Mouse (Mus musculus) forebrain, postnatal 0 days (tissue): Measurements from ENCODE around the gene C1qtnf1. TPM values are rescaled to one million over a fixed set of nuclear protein-coding genes. Genes with fewer than 3 reads are reported as not detected.

Experiments
- ATAC-seq: fragments of 200-750 bp; cut with Nextera tagmentation; 2 replicates; pipeline ENCODE4 v1.8.0; 2017; ENCODE audit warnings: mild to moderate bottlenecking, moderate library complexity
- DNase-seq: peaks from one replicate; pipeline ENCODE4 v3.0.0-alpha.2; 2015
- H3K27ac ChIP-seq: fragments of 300-500 bp; sonication (generic); 2 replicates; pipeline ENCODE4 v1.5.1; 2014; ENCODE audit warnings: low read depth, mild to moderate bottlenecking, antibody characterized with exemption, low read length, moderate library complexity, mixed read lengths
- H3K27me3 ChIP-seq: fragments of 300-500 bp; sonication (generic); 2 replicates; pipeline ENCODE4 v1.6.1; 2014; ENCODE audit warnings: mild to moderate bottlenecking, low read length, mixed read lengths; ENCODE audit not compliant: insufficient read depth
- H3K36me3 ChIP-seq: fragments of 300-500 bp; sonication (generic); 2 replicates; pipeline ENCODE4 v1.6.1; 2014; ENCODE audit warnings: mild to moderate bottlenecking, moderate library complexity; ENCODE audit not compliant: insufficient read depth
- H3K4me1 ChIP-seq: fragments of 300-500 bp; sonication (generic); 2 replicates; pipeline ENCODE4 v1.6.1; 2014; ENCODE audit warnings: antibody characterized with exemption; ENCODE audit not compliant: insufficient read depth
- H3K4me2 ChIP-seq: fragments of 300-500 bp; sonication (generic); 2 replicates; pipeline ENCODE4 v1.6.1; 2014; ENCODE audit warnings: low read depth, mild to moderate bottlenecking, moderate library complexity
- H3K4me3 ChIP-seq: fragments of 300-500 bp; sonication (generic); 2 replicates; pipeline ENCODE4 v1.5.1; 2014; ENCODE audit warnings: low read depth, low read length, mixed read lengths
- H3K9ac ChIP-seq: fragments of 300-500 bp; sonication (generic); 2 replicates; pipeline ENCODE4 v1.6.1; 2014; ENCODE audit warnings: mild to moderate bottlenecking
- H3K9me3 ChIP-seq: fragments of 300-500 bp; sonication (generic); 2 replicates; pipeline ENCODE4 v1.6.1; 2016; ENCODE audit warnings: low read length
- CTCF ChIP-seq: sonication (generic); IDR thresholded peaks from 2 replicates; pipeline ENCODE4 v1.5.1; 2016; ENCODE audit warnings: antibody characterized with exemption, control low read depth, low read depth
- WGBS: fragments of 180-500 bp; shearing (Covaris S2); extraction: QIAGEN DNeasy Blood & Tissue Kit; methylation state at CpG from one replicate; pipeline ENCODE4 v1.1.7; 2014; 5-methylcytosine and 5-hydroxymethylcytosine counted together
- polyA plus RNA-seq: library from polyadenylated mRNA; unstranded; fragments of >200 nt; fragmentation: Nextera tagmentation; extraction: Ambion mirVana; gene quantifications from 2 replicates; pipeline ENCODE4 v1.2.1, GENCODE M21; 2015
- total RNA-seq: library from RNA; depleted of rRNA; stranded (reverse); fragments of >200 nt; gene quantifications from 2 replicates; pipeline ENCODE4 v1.2.3, GENCODE M21; 2014

Gene C1qtnf1
- total and polyA plus RNA-seq, 2 experiments from 2014 or later: 5.9 to 8.5 TPM

- peak; percentile 91 for DNase-seq
- Histone ChIP-seq H3K9ac (no peak overlapping the region), H3K4me2 (no peak overlapping the region), H3K36me3 (no peaks in the 10 kb centered on the region), H3K9me3 (no peaks in the 10 kb centered on the region), H3K27me3 (no peaks in the 10 kb centered on the region), H3K27ac (no peak overlapping the region), H3K4me3 (no peak overlapping the region), H3K4me1 (no peaks in the 10 kb centered on the region)
- ATAC-seq: peak; percentile 91
- WGBS: 9% methylated on average over 3 of the region's 3 CpGs
- TF ChIP-seq CTCF: peak; percentile 97
These were observed 17.8 kb downstream of the C1qtnf1 start for GRCm38 (mm10) chr11:118445843-118446242.

- DNase-seq (no peak), ATAC-seq (no peak)
- Histone ChIP-seq H3K9ac (no peak overlapping the region), H3K4me2 (no peak overlapping the region), H3K36me3 (no peaks in the 10 kb centered on the region), H3K4me1 (no peaks in the 10 kb centered on the region), H3K27ac (no peak overlapping the region), H3K4me3 (no peak overlapping the region), H3K27me3 (no peaks in the 10 kb centered on the region), H3K9me3 (no peaks in the 10 kb centered on the region)
- TF ChIP-seq CTCF: no peak
- 72% methylated on average over 4 of the region's 4 CpGs for WGBS
These were observed 19.3 kb downstream of the C1qtnf1 start for GRCm38 (mm10) chr11:118447346-118447745.

GRCm38 (mm10) chr11:118448385-118448784, 20.4 kb downstream of the C1qtnf1 start:
- no peak overlapping the region for H3K9ac ChIP-seq
- H3K4me2 ChIP-seq: no peak overlapping the region
- H3K27me3 ChIP-seq: no peaks in the 10 kb centered on the region
- no peak overlapping the region for H3K4me3 ChIP-seq
- H3K27ac ChIP-seq: no peak overlapping the region
- ATAC-seq (no peak), DNase-seq (no peak)
- H3K9me3 ChIP-seq: no peaks in the 10 kb centered on the region
- WGBS: 85% methylated on average over 8 of the region's 8 CpGs
- no peaks in the 10 kb centered on the region for H3K4me1 ChIP-seq
- no peak for TF ChIP-seq CTCF
- H3K36me3 ChIP-seq: no peaks in the 10 kb centered on the region

GRCm38 (mm10) chr11:118451211-118451610, 23.2 kb downstream of the C1qtnf1 start:
- H3K27ac ChIP-seq: no peak overlapping the region
- H3K4me1 ChIP-seq: no peaks in the 10 kb centered on the region
- H3K36me3 ChIP-seq: no peaks in the 10 kb centered on the region
- WGBS: 76% methylated on average over 6 of the region's 6 CpGs
- no peak overlapping the region for H3K9ac ChIP-seq
- H3K4me2 ChIP-seq: no peak overlapping the region
- no peak overlapping the region for H3K4me3 ChIP-seq
- no peaks in the 10 kb centered on the region for H3K27me3 ChIP-seq
- no peak for ATAC-seq
- no peaks in the 10 kb centered on the region for H3K9me3 ChIP-seq
- no peak for DNase-seq
- no peak for TF ChIP-seq CTCF

GRCm38 (mm10) chr11:118452955-118453354, 25.0 kb downstream of the C1qtnf1 start:
- TF ChIP-seq CTCF: no peak
- no peaks in the 10 kb centered on the region for H3K36me3 ChIP-seq
- no peak overlapping the region for H3K27ac ChIP-seq
- H3K4me2 ChIP-seq: no peak overlapping the region
- H3K9me3 ChIP-seq: no peaks in the 10 kb centered on the region
- 51% methylated on average over 2 of the region's 2 CpGs for WGBS
- no peaks in the 10 kb centered on the region for H3K27me3 ChIP-seq
- no peak overlapping the region for H3K4me3 ChIP-seq
- no peaks in the 10 kb centered on the region for H3K4me1 ChIP-seq
- no peak for DNase-seq
- no peak for ATAC-seq
- no peak overlapping the region for H3K9ac ChIP-seq

GRCm38 (mm10) chr11:118453886-118454671, 26.1 kb downstream of the C1qtnf1 start:
- no peaks in the 10 kb centered on the region for H3K4me1 ChIP-seq
- no peak for DNase-seq
- no peak overlapping the region for H3K4me3 ChIP-seq
- no peaks in the 10 kb centered on the region for H3K27me3 ChIP-seq
- WGBS: 75% methylated on average over 11 of the region's 11 CpGs
- ATAC-seq: no peak
- H3K9ac ChIP-seq: no peak overlapping the region
- H3K27ac ChIP-seq: no peak overlapping the region
- TF ChIP-seq CTCF: no peak
- H3K4me2 ChIP-seq: no peak overlapping the region
- H3K36me3 ChIP-seq: no peaks in the 10 kb centered on the region
- no peaks in the 10 kb centered on the region for H3K9me3 ChIP-seq

- no peak overlapping the region for H3K9ac ChIP-seq
- no peak for TF ChIP-seq CTCF
- DNase-seq (no peak), ATAC-seq (no peak)
- H3K27me3 ChIP-seq: no peaks in the 10 kb centered on the region
- H3K9me3 ChIP-seq: no peaks in the 10 kb centered on the region
- no peaks in the 10 kb centered on the region for H3K4me1 ChIP-seq
- H3K4me2 ChIP-seq: no peak overlapping the region
- 88% methylated on average over 6 of the region's 6 CpGs for WGBS
- no peaks in the 10 kb centered on the region for H3K36me3 ChIP-seq
- H3K27ac ChIP-seq: no peak overlapping the region
- H3K4me3 ChIP-seq: no peak overlapping the region
These were observed 27.8 kb downstream of the C1qtnf1 start for GRCm38 (mm10) chr11:118455788-118456187.
